Mouse (Mus musculus) kidney, adult 11 months (tissue): Measurements from ENCODE around the gene Gm28035.
A peak's percentile ranks its signal among the peaks of the same experiment; 100 is the strongest.

Source experiments
- DNase-seq: peaks from one replicate; pipeline ENCODE4 v3.0.0; 2022

Gm28035 gene

GRCm38 (mm10) chr2:30261921-30262839 lies 21.8 kb downstream of the Gm28035 start:
- DNase-seq = peak; percentile 14

DNA sequence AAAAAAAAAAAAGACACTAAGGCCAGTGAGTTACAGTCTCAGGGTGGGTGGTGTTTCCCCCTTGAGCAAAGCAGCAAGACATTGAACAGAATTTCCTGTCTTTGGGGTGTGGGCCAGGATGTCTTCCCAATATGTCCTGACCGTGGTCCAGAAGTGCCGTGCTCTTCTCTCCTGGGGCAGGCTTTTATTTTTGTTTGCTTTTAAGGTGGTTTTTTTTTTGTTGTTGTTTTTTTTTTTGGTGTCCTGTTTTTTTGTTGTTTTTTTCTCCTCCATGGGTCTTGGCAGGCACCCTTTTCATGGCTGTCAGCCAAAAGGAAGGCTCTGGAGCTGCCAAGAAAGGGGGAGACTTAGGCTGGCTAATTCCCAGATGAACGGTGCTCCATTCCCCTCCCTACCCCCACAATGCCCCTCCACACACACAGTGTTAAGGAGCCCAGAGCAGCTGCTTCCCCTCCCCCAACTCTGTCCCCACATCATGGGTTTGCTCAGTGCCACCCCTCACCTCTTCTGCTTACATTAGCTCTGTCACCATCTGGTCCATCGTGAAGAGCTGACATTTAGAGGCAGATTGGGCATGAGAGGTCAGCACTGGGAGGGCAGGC lies 22.6 kb downstream of the Gm28035 start:
- peak; percentile 71 for DNase-seq

- peak; percentile 11 for DNase-seq
Measured at GRCm38 (mm10) chr2:30263811-30264210, 23.4 kb downstream of the Gm28035 start.

GRCm38 (mm10) chr2:30264671-30265519 lies 24.5 kb downstream of the Gm28035 start:
- peak; percentile 48 for DNase-seq

DNA sequence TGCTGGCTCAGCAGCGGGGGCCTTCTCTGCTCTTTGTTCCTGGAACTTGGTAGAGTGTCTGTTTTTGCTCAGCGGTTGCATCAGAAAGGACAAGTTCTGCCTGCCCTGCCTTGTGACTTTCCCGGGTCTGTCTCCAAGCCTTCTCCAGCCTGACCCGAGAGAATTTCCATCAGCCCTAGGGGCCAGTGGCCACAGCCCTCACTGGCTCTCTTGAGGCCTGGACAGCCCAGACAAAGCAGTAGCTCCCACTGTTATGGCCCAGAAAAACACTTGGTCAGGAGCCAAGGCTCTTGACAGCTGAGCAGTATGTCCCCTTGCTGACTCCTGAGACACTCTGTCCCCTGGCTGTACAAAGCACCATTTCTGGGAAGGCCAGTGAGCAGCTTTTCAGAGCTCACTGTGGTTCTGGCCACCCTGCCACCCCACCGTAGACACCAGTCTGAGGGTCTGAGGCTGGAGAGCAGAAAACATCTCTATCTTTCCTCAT lies 25.4 kb downstream of the Gm28035 start, which contains the start of gene Phyhd1:
TSS of gene Phyhd1 (plus strand) at position 437 of the 487 bp plus-strand sequence.
- peak; percentile 89 for DNase-seq

DNA sequence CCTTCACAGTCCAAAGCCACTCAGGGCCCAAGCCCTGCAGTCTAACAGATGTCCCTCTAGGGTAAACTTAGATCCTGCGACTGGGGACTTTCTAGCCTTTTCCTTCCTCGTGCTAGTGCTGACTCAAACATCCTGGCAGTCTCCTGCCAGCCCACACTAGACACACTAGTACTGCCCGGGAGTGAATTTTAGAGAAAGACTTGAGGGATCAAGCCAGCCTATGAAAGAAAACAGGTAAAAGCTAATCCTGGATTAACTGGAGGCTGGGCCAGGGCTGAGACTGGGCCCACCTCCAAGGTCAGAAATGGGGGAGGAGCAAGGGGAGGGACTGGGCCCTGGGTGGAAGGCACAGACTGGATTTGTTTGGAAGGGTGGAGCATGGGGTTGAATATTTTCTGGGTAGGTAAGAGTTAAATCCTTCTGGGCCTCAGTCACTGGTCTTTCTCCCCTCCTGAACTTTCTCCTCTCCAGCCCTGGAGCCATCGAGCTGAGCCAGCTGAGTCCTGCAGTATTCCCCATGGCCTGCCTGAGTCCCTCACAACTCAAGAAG lies 26.1 kb downstream of the Gm28035 start:
- DNase-seq = peak; percentile 94

- no peak for DNase-seq
Measured at GRCm38 (mm10) chr2:30267466-30267865, 27.1 kb downstream of the Gm28035 start.

- DNase-seq = no peak
Measured at GRCm38 (mm10) chr2:30268371-30268770, 28.0 kb downstream of the Gm28035 start.

DNA sequence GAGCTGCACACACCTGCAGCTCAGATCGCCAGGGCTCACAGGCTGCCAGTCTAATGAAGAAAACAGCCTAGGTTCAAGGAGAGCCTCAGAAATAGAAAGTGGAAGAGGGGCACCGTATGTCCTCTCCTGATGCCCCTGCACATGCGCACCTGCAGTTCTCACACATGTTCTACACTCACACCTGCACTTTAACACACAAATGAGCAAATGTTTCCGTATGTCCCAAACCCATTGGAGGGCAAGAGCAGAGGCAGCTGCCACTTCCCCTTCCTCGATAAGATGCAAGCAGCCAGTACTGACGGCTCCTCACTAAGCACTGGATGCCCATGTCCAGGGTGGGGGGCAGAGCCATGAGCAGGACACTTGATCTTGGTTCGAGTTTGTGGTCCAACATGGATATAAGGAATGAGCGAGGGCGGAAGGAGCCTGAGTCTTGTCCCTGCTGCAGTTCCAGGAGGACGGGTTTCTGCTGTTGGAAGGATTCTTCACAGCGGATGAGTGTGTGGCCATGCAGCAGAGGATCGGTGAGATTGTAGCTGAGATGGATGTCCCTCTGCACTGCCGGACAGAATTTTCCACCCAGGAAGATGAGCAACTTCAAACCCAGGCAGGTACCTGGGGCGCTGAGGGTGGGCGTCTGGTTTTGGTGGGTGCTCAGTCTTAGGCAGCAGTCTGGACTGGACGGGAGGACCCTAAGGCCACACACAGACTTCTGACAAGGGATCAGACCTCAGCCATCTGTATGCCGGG lies 29.0 kb downstream of the Gm28035 start:
- DNase-seq = peak; percentile 8

- peak; percentile 75 for DNase-seq
Measured at GRCm38 (mm10) chr2:30270134-30270533, 29.8 kb downstream of the Gm28035 start.

- no peak for DNase-seq
Measured at GRCm38 (mm10) chr2:30280743-30281142, 40.4 kb downstream of the Gm28035 start, which contains the start of gene Gm28038. Gene Gm28038 (plus strand): TSS chr2:30281043.

DNA sequence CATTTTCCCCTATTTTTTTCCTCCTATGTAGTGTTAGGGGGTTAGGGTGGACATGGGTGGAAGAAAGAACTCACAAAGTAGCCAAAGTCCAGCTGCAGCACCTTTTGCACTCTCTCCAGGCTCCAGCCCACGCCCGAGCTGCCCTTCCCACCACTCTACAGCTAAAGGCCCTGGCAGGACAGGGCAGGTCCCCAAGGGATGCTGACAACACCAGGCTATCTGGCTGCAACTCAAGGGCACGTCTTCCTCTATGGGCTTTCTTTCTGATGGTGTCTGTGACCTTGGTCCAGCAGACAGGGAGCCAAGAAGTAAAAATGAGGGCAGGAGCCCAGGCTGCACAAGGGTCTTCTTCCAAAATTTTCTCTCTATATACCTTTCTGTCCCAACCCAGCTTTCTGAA lies 41.3 kb downstream of the Gm28035 start:
- no peak for DNase-seq

GRCm38 (mm10) chr2:30283193-30283592 lies 42.8 kb downstream of the Gm28035 start:
- DNase-seq = no peak

- DNase-seq = no peak
Measured at GRCm38 (mm10) chr2:30285004-30285403, 44.6 kb downstream of the Gm28035 start.

DNA sequence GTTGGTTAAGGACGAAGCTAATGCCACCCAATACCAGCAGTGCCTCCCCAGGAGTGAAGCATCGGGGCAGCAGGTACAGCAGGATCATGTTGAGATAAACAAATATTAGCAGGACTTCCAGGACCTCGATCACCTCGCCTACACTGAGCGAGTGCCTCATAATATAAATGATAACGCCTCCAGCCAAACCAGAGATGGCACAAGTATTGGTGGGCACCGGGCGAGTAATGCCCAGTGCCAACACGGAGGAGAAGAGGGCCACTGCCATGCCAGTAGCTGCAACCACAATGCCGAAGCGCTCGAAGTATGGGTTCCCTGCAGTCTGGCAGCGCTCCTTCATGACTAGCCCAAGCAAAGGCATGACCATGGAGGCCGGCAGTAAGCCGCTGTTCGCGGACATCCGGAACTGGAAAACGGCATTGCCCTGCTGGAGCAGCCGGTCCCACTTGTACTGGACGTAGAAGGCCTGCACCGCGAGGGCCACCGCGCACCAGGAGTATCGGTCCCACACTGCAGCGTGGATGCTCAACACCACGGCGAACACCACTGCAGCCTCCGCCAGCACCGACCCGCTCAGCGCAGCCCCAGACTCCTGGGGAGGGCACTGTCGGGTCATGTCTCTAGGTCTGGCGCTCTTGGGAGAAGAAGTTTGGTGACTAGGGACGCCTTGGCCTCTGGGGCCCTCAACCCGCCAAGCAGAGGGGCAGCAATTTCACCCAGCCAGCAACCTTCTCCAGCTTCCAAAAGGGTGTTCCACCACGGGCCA lies 45.2 kb downstream of the Gm28035 start:
- DNase-seq = no peak

DNA sequence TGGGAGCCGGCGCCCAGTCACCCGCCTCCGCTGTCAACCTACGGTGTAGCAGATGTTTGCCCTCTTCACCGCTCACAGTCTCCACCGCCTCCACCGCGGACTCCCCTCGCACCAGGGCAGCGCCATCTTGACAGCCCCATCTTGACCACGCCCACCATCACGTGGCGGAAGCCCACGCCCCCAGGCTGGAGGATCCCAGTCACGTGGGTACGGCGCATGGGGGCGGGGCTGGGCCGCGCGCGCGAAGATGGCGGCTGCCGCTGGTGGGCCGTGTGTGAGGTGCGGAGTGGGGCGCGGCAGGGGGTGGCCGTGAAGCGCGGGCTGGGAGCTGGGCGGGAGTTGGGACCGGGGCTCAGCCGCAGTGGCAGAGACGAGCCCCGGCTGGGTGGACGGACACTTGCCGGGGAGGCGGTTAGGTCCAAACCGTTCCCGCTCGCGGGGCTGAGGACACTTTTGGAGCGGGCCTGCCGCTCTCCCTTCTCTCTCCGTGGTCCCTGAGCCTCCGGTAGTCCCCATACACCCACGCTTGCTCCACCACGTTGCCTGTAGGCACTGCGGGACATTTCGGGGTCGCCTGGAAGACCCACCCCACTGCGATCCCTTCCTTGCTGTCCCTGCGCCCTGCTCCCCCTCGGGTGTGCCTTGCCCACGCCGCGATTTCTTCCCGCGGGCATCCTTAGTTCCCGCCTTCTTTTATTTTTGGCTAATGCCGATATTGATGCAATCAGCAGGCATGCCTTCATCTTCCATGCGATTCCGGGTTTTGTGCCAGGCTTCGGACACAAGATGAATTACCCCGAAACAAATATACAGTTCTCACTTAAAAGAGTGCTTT lies 46.0 kb downstream of the Gm28035 start, which contains the start of the genes Dolk and Nup188:
TSS of gene Dolk (minus strand) at position 143 of the 835 bp plus-strand sequence.
TSS of gene Nup188 (plus strand) at position 206 of the 835 bp plus-strand sequence.
- peak; percentile 90 for DNase-seq

GRCm38 (mm10) chr2:30287027-30287373 lies 46.6 kb downstream of the Gm28035 start:
- no peak for DNase-seq

DNA sequence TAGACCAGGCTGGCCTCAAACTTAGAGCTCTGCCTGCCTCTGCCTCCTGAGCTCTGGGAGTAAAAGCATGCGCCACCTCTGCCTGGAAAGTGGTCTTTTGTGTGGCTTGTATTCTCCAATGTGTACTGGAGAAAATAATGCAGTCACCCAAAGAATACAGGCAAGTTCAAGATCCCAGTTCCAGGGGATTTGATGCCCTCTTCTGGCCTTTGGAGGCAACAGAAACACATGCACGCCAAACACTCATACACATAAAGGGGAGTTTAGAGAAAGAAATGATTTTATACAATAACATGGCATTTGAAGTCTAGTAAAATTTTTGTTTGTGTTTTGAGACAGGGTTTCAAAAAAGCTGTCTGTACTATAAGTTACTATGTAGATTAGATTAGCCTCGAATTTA lies 59.2 kb downstream of the Gm28035 start:
- no peak for DNase-seq

- DNase-seq = peak; percentile 20
Measured at GRCm38 (mm10) chr2:30299966-30300365, 59.6 kb downstream of the Gm28035 start.

- DNase-seq = no peak
Measured at GRCm38 (mm10) chr2:30306087-30306486, 65.7 kb downstream of the Gm28035 start.
